Mouse (Mus musculus): ENCODE results near the gene Ntng1. TPM values are rescaled to one million over a fixed set of nuclear protein-coding genes. Genes with fewer than 3 reads are reported as not detected.

The Ntng1 gene
- polyA plus RNA-seq (2021; fragmentation: Nextera tagmentation) = 4.8 and 5.8 TPM in 2 replicates
- long read RNA-seq, experiment 1, partial matches to known transcripts = 2 of 7 reads
- long read RNA-seq, experiment 1, other reads (novel, unspliced or antisense) = 3 of 7 reads
- long read RNA-seq, experiment 2, partial matches to known transcripts = 1 of 27 reads
- long read RNA-seq, experiment 2, other reads (novel, unspliced or antisense) = 25 of 27 reads

DNA sequence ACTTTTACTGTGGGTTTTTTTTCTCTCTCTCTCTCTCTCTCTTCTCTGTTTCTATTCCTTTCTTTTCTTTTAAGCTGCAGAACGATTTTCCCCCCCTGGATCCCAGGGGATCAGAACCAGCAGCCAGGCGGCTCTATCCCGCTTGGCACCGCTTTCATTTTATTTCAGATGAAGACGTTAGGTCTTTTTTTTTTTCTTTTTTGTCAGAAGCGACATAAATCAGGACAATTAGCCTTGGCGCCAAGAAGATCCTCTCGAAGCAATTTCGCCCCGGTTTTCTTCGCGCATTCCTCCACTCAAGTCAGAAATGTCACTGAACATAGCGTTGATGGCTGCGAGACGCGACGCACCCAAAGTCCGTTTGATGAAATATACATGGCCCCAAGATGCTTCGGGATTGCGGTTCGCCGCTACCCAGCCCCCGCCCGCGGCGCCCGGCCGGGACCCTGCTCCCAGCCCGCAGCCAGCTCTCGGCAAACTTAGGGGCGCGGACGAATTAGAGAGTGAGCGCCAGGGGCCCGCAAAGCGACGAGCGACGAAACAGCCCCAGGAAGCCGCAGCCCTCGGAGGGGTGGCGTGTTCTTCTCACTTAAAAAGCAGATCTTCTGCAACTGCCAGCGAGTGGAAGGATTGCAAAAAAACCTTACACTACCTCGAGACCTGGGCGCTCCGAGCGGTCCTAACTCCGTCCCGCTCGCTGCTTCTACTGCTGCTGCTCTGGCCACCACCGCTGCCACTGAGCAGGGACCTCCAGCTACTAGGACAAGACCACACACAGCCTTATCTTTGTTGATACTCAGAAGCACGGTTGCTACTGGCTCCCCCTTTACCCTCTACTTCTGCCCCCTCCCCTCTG, at the start of gene Ntng1:
Gene Ntng1 (minus strand): TSS at position 806 of the 856 bp plus-strand sequence.

Other genes starting within 250 kb of the Ntng1 start
- gene Prmt6, start 107.0 kb upstream of the Ntng1 start, polyA plus RNA-seq (2021; fragmentation: Nextera tagmentation) = 3.4 and 6.7 TPM in 2 replicates

Measured in left cerebral cortex, adult 6 months (tissue).